Mouse (Mus musculus) spleen, adult 2 months (tissue): ENCODE results near the gene Gm8297.
"Not testable (repeated sequence)": the region's sequence is repeated elsewhere in the genome, so short reads cannot be mapped to it uniquely, and the experiment has no call there.

Experiments used
- CTCF ChIP-seq: fragments of 200-500 bp; IDR thresholded peaks from 2 replicates; pipeline ENCODE4 v1.5.1; 2011; ENCODE audit warnings: mild to moderate bottlenecking, inconsistent platforms; ENCODE audit not compliant: insufficient read depth, insufficient read length, insufficient replicate concordance; ENCODE audit errors: extremely low read depth
- POLR2A ChIP-seq: fragments of 200-500 bp; IDR thresholded peaks from 2 replicates; pipeline ENCODE4 v1.6.1; 2011; ENCODE audit warnings: low read depth, low read length, inconsistent platforms

GRCm38 (mm10) chr14:4983635-4984034 lies at the start of gene Gm8297:
- TF ChIP-seq CTCF, POLR2A: not testable (repeated sequence)
